ENCODE assay signal across 8 mouse cellular contexts in genomic region chr8:84200126-84200555, GRCm38 (mm10). TPM values are rescaled to one million over a fixed set of nuclear protein-coding genes. Genes with fewer than 3 reads are reported as not detected.
DNase-seq lines count a peak whose midpoint lies in the region; ATAC-seq and TF ChIP-seq lines count a peak whose summit lies in the region.

No protein-coding gene starts in this region.

- peaks cover 41 to 55% of the 10 kb centered on the region in 2 experiments for H3K4me1 ChIP-seq in heart, embryonic 14.5 days (ENCODE audit: control insufficient read depth in 2 of 2, insufficient read depth in 2 of 2, low read length in 2 of 2)
- peaks cover 0 to 35% of the 10 kb centered on the region in 2 experiments for H3K4me1 ChIP-seq in MEL (ENCODE audit: control insufficient read depth in 1 of 2, insufficient read depth in 2 of 2, low read length in 2 of 2)
- peaks cover 41% of the 10 kb centered on the region for H3K4me1 ChIP-seq in heart, postnatal 0 days (ENCODE audit: control insufficient read depth, insufficient read depth)
- peaks cover 71% of the 10 kb centered on the region for H3K4me1 ChIP-seq in liver, embryonic 15.5 days (replicated peaks)

- no peak for DNase-seq in heart, adult 8-10 months (ENCODE audit: low spot score)
- DNase-seq in MEL (ENCODE audit: low read depth, low spot score) = peak; percentile 36
- no peak for DNase-seq in heart, postnatal 0 days (ENCODE audit: low spot score)
- DNase-seq in yolk sac, embryonic 10.5 days (ENCODE audit: low spot score) = peak; percentile 45
- no peak for DNase-seq in left cerebral cortex, adult 8-10 months (ENCODE audit: low spot score in 2 of 2)

- peaks cover 13% of the 10 kb centered on the region for H3K36me3 ChIP-seq in heart, embryonic 14.5 days (ENCODE audit: control insufficient read depth, insufficient read depth, low read length)
- peaks cover 0 to 7% of the 10 kb centered on the region in 2 experiments; a peak in 1 of 4 replicates for H3K36me3 ChIP-seq in MEL (ENCODE audit: control insufficient read depth in 1 of 2, insufficient read depth in 2 of 2, low read length in 2 of 2)
- H3K36me3 ChIP-seq in heart, postnatal 0 days (replicated peaks; ENCODE audit: control insufficient read depth, insufficient read depth, low read length) = peaks cover 6% of the 10 kb centered on the region
- no peaks in the 10 kb centered on the region for H3K36me3 ChIP-seq in liver, embryonic 15.5 days (replicated peaks)

- WGBS in heart, embryonic 14.5 days = 22% methylated on average over 8 of the region's 8 CpGs
- WGBS in heart, postnatal 0 days = 22% methylated on average over 8 of the region's 8 CpGs
- WGBS in liver, embryonic 15.5 days (ENCODE audit: insufficient replicate concordance) = 25% methylated on average over 8 of the region's 8 CpGs

- H3K4me2 ChIP-seq in heart, embryonic 14.5 days (ENCODE audit: low read length) = peak overlapping the region; percentile 91
- H3K4me2 ChIP-seq in heart, postnatal 0 days (ENCODE audit: low read depth, low read length) = peak overlapping the region; percentile 85
- peak overlapping the region; percentile 75 for H3K4me2 ChIP-seq in liver, embryonic 15.5 days

- no peaks in the 10 kb centered on the region for H3K27me3 ChIP-seq in heart, embryonic 14.5 days (ENCODE audit: control insufficient read depth, insufficient read depth, low read length)
- no peaks in the 10 kb centered on the region for H3K27me3 ChIP-seq in MEL (ENCODE audit: control insufficient read depth in 1 of 2, insufficient read depth in 2 of 2, low read length in 2 of 2)
- H3K27me3 ChIP-seq in heart, postnatal 0 days (ENCODE audit: control insufficient read depth, insufficient read depth, low read length) = no peaks in the 10 kb centered on the region
- peaks cover 50% of the 10 kb centered on the region for H3K27me3 ChIP-seq in liver, embryonic 15.5 days

- peak overlapping the region; percentile 91 to 99 for H3K27ac ChIP-seq in heart, embryonic 14.5 days (replicated peaks in 1 of 2; ENCODE audit: control insufficient read depth in 1 of 2, insufficient read depth in 1 of 2, low read depth in 2 of 2, low read length in 2 of 2)
- peak overlapping the region; percentile 31; the same call in 1 of the 2 replicates for H3K27ac ChIP-seq in MEL (ENCODE audit: control insufficient read depth, low read depth, low read length)
- peak overlapping the region; percentile 99 for H3K27ac ChIP-seq in heart, postnatal 0 days (ENCODE audit: low read depth)
- H3K27ac ChIP-seq in liver, embryonic 15.5 days (replicated peaks) = peak overlapping the region; percentile 38; the same call in 1 of the 2 replicates

- no peak for TF ChIP-seq POLR2A in MEL (IDR thresholded peaks at IDR 0.05; ENCODE audit: control insufficient read depth in 1 of 2, insufficient read depth in 1 of 2, low read depth in 1 of 2, low read length in 2 of 2, poor library complexity in 1 of 2)

- no peaks in the 10 kb centered on the region for H3K9me3 ChIP-seq in heart, embryonic 14.5 days (ENCODE audit: control insufficient read depth, low read length)
- H3K9me3 ChIP-seq in MEL (replicated peaks; ENCODE audit: insufficient read depth, low read length) = no peaks in the 10 kb centered on the region
- no peaks in the 10 kb centered on the region for H3K9me3 ChIP-seq in heart, postnatal 0 days (replicated peaks; ENCODE audit: control insufficient read depth, low read length)
- no peaks in the 10 kb centered on the region for H3K9me3 ChIP-seq in liver, embryonic 15.5 days (replicated peaks)

- H3K9ac ChIP-seq in heart, embryonic 14.5 days (ENCODE audit: low read length) = peak overlapping the region; percentile 95
- peak overlapping the region; percentile 76 for H3K9ac ChIP-seq in MEL (ENCODE audit: control insufficient read depth, low read depth, low read length, poor library complexity, severe bottlenecking)
- H3K9ac ChIP-seq in heart, postnatal 0 days (replicated peaks; ENCODE audit: low read depth, low read length) = peak overlapping the region; percentile 90; the same call in 1 of the 2 replicates
- no peak overlapping the region; the same call in 1 of the 2 replicates for H3K9ac ChIP-seq in liver, embryonic 15.5 days

- no peak for TF ChIP-seq CTCF in MEL (IDR thresholded peaks at IDR 0.05 in 2 of 3, conservative IDR thresholded peaks at IDR 0.05 in 1 of 3; ENCODE audit: control insufficient read depth in 1 of 3, insufficient read depth in 1 of 3, low read depth in 2 of 3, low read length in 3 of 3, poor library complexity in 1 of 3, severe bottlenecking in 1 of 3)
- no peak for TF ChIP-seq CTCF in heart, postnatal 0 days (IDR thresholded peaks at IDR 0.05; ENCODE audit: low read depth)

- TF ChIP-seq EP300 in MEL (IDR thresholded peaks at IDR 0.05; ENCODE audit: low read depth in 1 of 2, low read length in 2 of 2) = no peak
- no peak for TF ChIP-seq EP300 in heart, postnatal 0 days (IDR thresholded peaks at IDR 0.05; ENCODE audit: low read depth)

- H3K79me2 ChIP-seq in MEL (ENCODE audit: control insufficient read depth, insufficient read depth, low read length, poor library complexity) = peaks cover 4% of the 10 kb centered on the region; the same call in 1 of the 2 replicates

- TF ChIP-seq RAD21 in MEL (IDR thresholded peaks at IDR 0.05; ENCODE audit: low read depth, low read length) = no peak

- ATAC-seq in heart, embryonic 14.5 days (ENCODE audit: insufficient number of reproducible peaks, insufficient read depth, low FRiP score, low read depth) = no peak
- ATAC-seq in heart, postnatal 0 days (ENCODE audit: insufficient read depth, low read depth) = no peak
- ATAC-seq in liver, embryonic 15.5 days (ENCODE audit: insufficient read depth) = no peak
- no peak for ATAC-seq in megakaryocyte progenitor cell, adult 5-6 weeks (replicated peaks; ENCODE audit: poor library complexity)

- peak overlapping the region; percentile 64 to 83 for H3K4me3 ChIP-seq in heart, embryonic 14.5 days (ENCODE audit: control insufficient read depth in 1 of 2, insufficient read depth in 1 of 2, low read depth in 1 of 2, low read length in 2 of 2)
- H3K4me3 ChIP-seq in MEL (ENCODE audit: control insufficient read depth in 1 of 2, insufficient read depth in 1 of 2, low read depth in 2 of 2, low read length in 2 of 2) = peak overlapping the region; percentile 60 to 63; a peak in 3 of 4 replicates
- peak overlapping the region; percentile 79 for H3K4me3 ChIP-seq in heart, postnatal 0 days (ENCODE audit: low read depth, low read length)
- H3K4me3 ChIP-seq in liver, embryonic 15.5 days (replicated peaks) = peak overlapping the region; percentile 62

RNA-seq across cellular contexts. Expression of gene Nanos3, which starts 15.1 kb away (rescaled TPM):
- polyA plus RNA-seq in heart, embryonic 14.5 days (2014; fragmentation: Nextera tagmentation; extraction: Ambion mirVana) = 2.4 and 3.8 TPM in 2 replicates
- total RNA-seq in heart, adult 8-10 months (2022) = 1 to 10 TPM in 3 of 4 experiments, under 1 TPM in 1; 0.98 to 1.7 (median 1.5) TPM
- total RNA-seq in MEL (2012; rRNA removed) = 0.56 and 2.0 TPM in 2 replicates
- 1 to 10 TPM in 1 of 2 experiments, not detected in 1; 1.7 TPM for polyA plus RNA-seq in MEL (2012; ENCODE audit: insufficient read depth in 1 of 2, insufficient read length in 2 of 2, low read depth in 1 of 2, low replicate concordance in 2 of 2, missing spikeins in 1 of 2)
- 1.4 TPM in 1 of 2 replicates, not detected in the other for total RNA-seq in heart, postnatal 0 days (2014; rRNA removed; ENCODE audit: low replicate concordance)
- 4.6 and 6.0 TPM in 2 replicates for polyA plus RNA-seq in heart, postnatal 0 days (2015; fragmentation: Nextera tagmentation; extraction: Ambion mirVana)
- polyA plus RNA-seq in liver, embryonic 15.5 days (2015; fragmentation: Nextera tagmentation; extraction: Ambion mirVana) = 0.31 TPM in 2 replicates
- 1 to 10 TPM; 2.8 to 3.8 (median 3.2) TPM for total RNA-seq in left cerebral cortex, adult 8-10 months (2022)
- total RNA-seq in megakaryocyte progenitor cell, adult 5-6 weeks (2015) = 0.54 and 1.7 TPM in 2 replicates
- total RNA-seq in megakaryocyte progenitor cell, adult 5-6 weeks (2017) = 3.5 TPM in 1 of 2 replicates, not detected in the other

RNA-seq across cellular contexts. Expression of gene Zswim4, which starts 36.7 kb away (rescaled TPM):
- polyA plus RNA-seq in heart, embryonic 14.5 days (2014; fragmentation: Nextera tagmentation; extraction: Ambion mirVana) = 6.7 and 7.3 TPM in 2 replicates
- total RNA-seq in heart, adult 8-10 months (2022) = 1 to 10 TPM; 6.6 to 8.0 (median 7.2) TPM
- total RNA-seq in MEL (2012; rRNA removed) = 3.6 and 4.4 TPM in 2 replicates
- polyA plus RNA-seq in MEL (2012; ENCODE audit: insufficient read depth in 1 of 2, insufficient read length in 2 of 2, low read depth in 1 of 2, low replicate concordance in 2 of 2, missing spikeins in 1 of 2) = 1 to 10 TPM in 1 of 2 experiments, not detected in 1; 7.4 TPM
- 23.8 and 31.4 TPM in 2 replicates for total RNA-seq in heart, postnatal 0 days (2014; rRNA removed; ENCODE audit: low replicate concordance)
- polyA plus RNA-seq in heart, postnatal 0 days (2015; fragmentation: Nextera tagmentation; extraction: Ambion mirVana) = 4.6 and 5.8 TPM in 2 replicates
- polyA plus RNA-seq in liver, embryonic 15.5 days (2015; fragmentation: Nextera tagmentation; extraction: Ambion mirVana) = 2.0 and 2.5 TPM in 2 replicates
- total RNA-seq in left cerebral cortex, adult 8-10 months (2022) = 10 to 100 TPM; 12.9 to 13.8 (median 13.3) TPM
- total RNA-seq in megakaryocyte progenitor cell, adult 5-6 weeks (2015) = 3.2 and 3.4 TPM in 2 replicates
- 4.2 and 5.0 TPM in 2 replicates for total RNA-seq in megakaryocyte progenitor cell, adult 5-6 weeks (2017)

RNA-seq across cellular contexts. Expression of gene D8Ertd738e, which starts 49.4 kb away (rescaled TPM):
- 359 and 400 TPM in 2 replicates for polyA plus RNA-seq in heart, embryonic 14.5 days (2014; fragmentation: Nextera tagmentation; extraction: Ambion mirVana)
- total RNA-seq in heart, adult 8-10 months (2022) = 100 to 1,000 TPM; 165 to 232 (median 189) TPM
- 159 and 164 TPM in 2 replicates for total RNA-seq in MEL (2012; rRNA removed)
- polyA plus RNA-seq in MEL (2012; ENCODE audit: insufficient read depth in 1 of 2, insufficient read length in 2 of 2, low read depth in 1 of 2, low replicate concordance in 2 of 2, missing spikeins in 1 of 2) = 100 to 1,000 TPM in 1 of 2 experiments, not detected in 1; 149 TPM
- 90.3 and 93.2 TPM in 2 replicates for total RNA-seq in heart, postnatal 0 days (2014; rRNA removed; ENCODE audit: low replicate concordance)
- polyA plus RNA-seq in heart, postnatal 0 days (2015; fragmentation: Nextera tagmentation; extraction: Ambion mirVana) = 382 and 414 TPM in 2 replicates
- 176 and 183 TPM in 2 replicates for polyA plus RNA-seq in liver, embryonic 15.5 days (2015; fragmentation: Nextera tagmentation; extraction: Ambion mirVana)
- total RNA-seq in left cerebral cortex, adult 8-10 months (2022) = 100 to 1,000 TPM in 2 of 4 experiments, 10 to 100 TPM in 2; 97.1 to 133 (median 108) TPM
- total RNA-seq in megakaryocyte progenitor cell, adult 5-6 weeks (2015) = 121 and 132 TPM in 2 replicates
- total RNA-seq in megakaryocyte progenitor cell, adult 5-6 weeks (2017) = 63.4 and 107 TPM in 2 replicates

RNA-seq across cellular contexts. Expression of gene 4930432K21Rik, which starts 52.3 kb away (rescaled TPM):
- 0.43 and 0.63 TPM in 2 replicates for polyA plus RNA-seq in heart, embryonic 14.5 days (2014; fragmentation: Nextera tagmentation; extraction: Ambion mirVana)
- 1 to 10 TPM in 1 of 4 experiments, under 1 TPM in 3; 0.17 to 1.2 (median 0.31) TPM for total RNA-seq in heart, adult 8-10 months (2022)
- total RNA-seq in MEL (2012; rRNA removed) = 1.3 and 2.2 TPM in 2 replicates
- polyA plus RNA-seq in MEL (2012; ENCODE audit: insufficient read depth in 1 of 2, insufficient read length in 2 of 2, low read depth in 1 of 2, low replicate concordance in 2 of 2, missing spikeins in 1 of 2) = 1 to 10 TPM in 1 of 2 experiments, not detected in 1; 3.0 TPM
- total RNA-seq in heart, postnatal 0 days (2014; rRNA removed; ENCODE audit: low replicate concordance) = 0.43 TPM in 1 of 2 replicates, not detected in the other
- 0.34 and 0.48 TPM in 2 replicates for polyA plus RNA-seq in heart, postnatal 0 days (2015; fragmentation: Nextera tagmentation; extraction: Ambion mirVana)
- 0.25 and 0.41 TPM in 2 replicates for polyA plus RNA-seq in liver, embryonic 15.5 days (2015; fragmentation: Nextera tagmentation; extraction: Ambion mirVana)
- total RNA-seq in left cerebral cortex, adult 8-10 months (2022) = 1 to 10 TPM; 2.8 to 3.2 (median 3.1) TPM
- 0.17 and 0.32 TPM in 2 replicates for total RNA-seq in megakaryocyte progenitor cell, adult 5-6 weeks (2015)
- total RNA-seq in megakaryocyte progenitor cell, adult 5-6 weeks (2017) = 2.1 and 2.2 TPM in 2 replicates

RNA-seq across cellular contexts. Expression of gene Cc2d1a, which starts 52.4 kb away (rescaled TPM):
- 9.3 and 11.8 TPM in 2 replicates for polyA plus RNA-seq in heart, embryonic 14.5 days (2014; fragmentation: Nextera tagmentation; extraction: Ambion mirVana)
- total RNA-seq in heart, adult 8-10 months (2022) = 10 to 100 TPM; 10.9 to 14.6 (median 12.3) TPM
- 7.3 and 9.1 TPM in 2 replicates for total RNA-seq in MEL (2012; rRNA removed)
- polyA plus RNA-seq in MEL (2012; ENCODE audit: insufficient read depth in 1 of 2, insufficient read length in 2 of 2, low read depth in 1 of 2, low replicate concordance in 2 of 2, missing spikeins in 1 of 2) = 10 to 100 TPM in 1 of 2 experiments, not detected in 1; 18.7 TPM
- total RNA-seq in heart, postnatal 0 days (2014; rRNA removed; ENCODE audit: low replicate concordance) = 13.1 and 17.1 TPM in 2 replicates
- polyA plus RNA-seq in heart, postnatal 0 days (2015; fragmentation: Nextera tagmentation; extraction: Ambion mirVana) = 8.4 and 10.2 TPM in 2 replicates
- 5.4 and 5.5 TPM in 2 replicates for polyA plus RNA-seq in liver, embryonic 15.5 days (2015; fragmentation: Nextera tagmentation; extraction: Ambion mirVana)
- total RNA-seq in left cerebral cortex, adult 8-10 months (2022) = 10 to 100 TPM; 44.3 to 52.9 (median 47.4) TPM
- 7.3 and 8.0 TPM in 2 replicates for total RNA-seq in megakaryocyte progenitor cell, adult 5-6 weeks (2015)
- 5.7 and 8.0 TPM in 2 replicates for total RNA-seq in megakaryocyte progenitor cell, adult 5-6 weeks (2017)

Comparison
In these comparisons a context has a peak if more than half of its experiments do, and no peak if none do; other contexts are left out.
1. H3K27ac ChIP-seq: peak in every context shown above with its lines; median percentile 99 in heart, postnatal 0 days; 95 in heart, embryonic 14.5 days; 38 in liver, embryonic 15.5 days; 31 in MEL.
2. DNase-seq: peak in MEL (single experiment) and yolk sac, embryonic 10.5 days (single experiment); none in heart, adult 8-10 months (single experiment), heart, postnatal 0 days (single experiment) and left cerebral cortex, adult 8-10 months (0 of 2).
3. Peak in every context shown above with its lines, with median percentiles within 50 percentile points of each other: H3K4me2 ChIP-seq and H3K4me3 ChIP-seq.